Mouse (Mus musculus) hematopoietic multipotent progenitor cell, adult 10-12 weeks (in vitro differentiated cells): ENCODE data around the gene H2al1j. TPM values are rescaled to one million over a fixed set of nuclear protein-coding genes. Genes with fewer than 3 reads are reported as not detected.

Experiments used
- polyA plus RNA-seq: library from polyadenylated mRNA; stranded (reverse); fragments of >175 nt; gene quantifications from 2 replicates; pipeline ENCODE4 v1.2.3, GENCODE M21; 2012; ENCODE audit warnings: low replicate concordance

H2al1j gene
- not detected in 2 replicates for polyA plus RNA-seq

GRCm38 (mm10) chrX:11327522-11327921 is at the start of gene H2al1j:
H2al1j (plus strand) TSS chrX:11327822.

GRCm38 (mm10) chrX:11298957-11299356 is 28.7 kb upstream of the H2al1j start, which contains the start of gene H2al1a:
H2al1a (plus strand) TSS chrX:11299257.

GRCm38 (mm10) chrX:11302132-11302531 is 25.5 kb upstream of the H2al1j start, which contains the start of gene H2al1b:
H2al1b (plus strand) TSS chrX:11302432.

GRCm38 (mm10) chrX:11305355-11305754 is 22.3 kb upstream of the H2al1j start, which contains the start of gene H2al1c:
H2al1c (plus strand) TSS chrX:11305655.

GRCm38 (mm10) chrX:11308524-11308923 is 19.1 kb upstream of the H2al1j start, which contains the start of gene H2al1d:
H2al1d (plus strand) TSS chrX:11308824.

GRCm38 (mm10) chrX:11311634-11312033 is 16.0 kb upstream of the H2al1j start, which contains the start of gene H2al1e:
H2al1e (plus strand) TSS chrX:11311934.

GRCm38 (mm10) chrX:11314858-11315257 is 12.8 kb upstream of the H2al1j start, which contains the start of gene H2al1f:
H2al1f (plus strand) TSS chrX:11315158.

GRCm38 (mm10) chrX:11317956-11318355 is 9.7 kb upstream of the H2al1j start, which contains the start of gene H2al1g:
H2al1g (plus strand) TSS chrX:11318256.

GRCm38 (mm10) chrX:11321192-11321591 is 6.4 kb upstream of the H2al1j start, which contains the start of gene H2al1h:
H2al1h (plus strand) TSS chrX:11321492.

GRCm38 (mm10) chrX:11324359-11324758 is 3.3 kb upstream of the H2al1j start, which contains the start of gene H2al1i:
H2al1i (plus strand) TSS chrX:11324659.

Other genes with a start within 250 kb of the H2al1j start
- not detected in 2 replicates for gene H2al1a, start 28.6 kb upstream of the H2al1j start, polyA plus RNA-seq
- not detected in 2 replicates for gene H2al1b, start 25.4 kb upstream of the H2al1j start, polyA plus RNA-seq
- gene H2al1c, start 22.2 kb upstream of the H2al1j start, polyA plus RNA-seq = not detected in 2 replicates
- not detected in 2 replicates for gene H2al1d, start 19.0 kb upstream of the H2al1j start, polyA plus RNA-seq
- not detected in 2 replicates for gene H2al1e, start 15.9 kb upstream of the H2al1j start, polyA plus RNA-seq
- not detected in 2 replicates for gene H2al1f, start 12.7 kb upstream of the H2al1j start, polyA plus RNA-seq
- not detected in 2 replicates for gene H2al1g, start 9.6 kb upstream of the H2al1j start, polyA plus RNA-seq
- not detected in 2 replicates for gene H2al1h, start 6.3 kb upstream of the H2al1j start, polyA plus RNA-seq
- not detected in 2 replicates for gene H2al1i, start 3.2 kb upstream of the H2al1j start, polyA plus RNA-seq